Mouse (Mus musculus): Measurements from ENCODE around the gene Ngrn.

DNA sequence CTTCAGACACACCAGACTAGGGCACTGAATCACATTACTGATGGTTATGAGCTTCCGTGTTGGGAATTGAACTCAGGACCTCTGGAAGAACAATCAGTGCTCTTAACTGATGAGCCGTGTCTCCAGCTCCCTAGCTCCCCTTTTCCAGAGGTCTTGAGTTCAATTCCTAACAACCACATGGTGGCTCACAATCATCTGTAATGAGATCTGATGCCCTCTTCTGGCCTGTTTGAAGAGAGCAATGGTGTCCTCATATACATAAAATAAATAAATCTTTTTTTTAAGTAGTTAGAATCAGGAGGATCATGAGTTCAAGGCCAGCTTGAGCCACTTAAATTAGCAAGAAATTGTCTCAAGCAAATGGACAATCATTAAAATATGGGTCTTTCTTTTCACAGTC, 5.0 kb upstream of the Ngrn start:
- TF ChIP-seq CTCF (IDR thresholded peaks at IDR 0.05; ENCODE audit: low read depth) (peak; percentile 54), EP300 (IDR thresholded peaks at IDR 0.05; ENCODE audit: low read depth) (no peak)

All from liver, postnatal 0 days (tissue).